Mouse (Mus musculus) spleen, postnatal 4 days (tissue): ENCODE results near the gene Olfr794.

Experiments
- DNase-seq, 2 experiments: peaks; one replicate each; pipeline ENCODE4 v3.0.0; 2022; ENCODE audit warnings: low spot score in 2 of 2

Gene Olfr794

DNA sequence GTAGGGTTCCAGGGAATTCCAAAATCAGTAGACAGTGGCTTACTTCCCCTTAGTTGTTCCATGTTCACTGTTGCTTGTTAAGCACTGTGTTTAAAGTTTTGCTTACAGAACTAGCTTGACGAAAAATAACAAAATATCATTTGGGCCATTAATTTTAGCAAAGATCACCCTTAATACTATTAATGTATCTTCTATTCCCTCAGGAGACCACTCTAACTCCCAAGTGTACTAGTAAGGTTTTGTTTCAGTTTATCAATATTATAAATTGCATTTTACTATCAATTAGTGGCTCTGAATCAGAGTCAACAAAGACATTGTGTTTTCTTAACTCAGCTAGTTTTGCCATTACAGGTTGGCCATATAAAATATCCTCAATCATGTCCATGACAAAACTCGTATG, at the start of gene Olfr794:
Gene Olfr794 (plus strand): TSS at position 301 of the 400 bp plus-strand sequence.
- DNase-seq = no peak

DNA sequence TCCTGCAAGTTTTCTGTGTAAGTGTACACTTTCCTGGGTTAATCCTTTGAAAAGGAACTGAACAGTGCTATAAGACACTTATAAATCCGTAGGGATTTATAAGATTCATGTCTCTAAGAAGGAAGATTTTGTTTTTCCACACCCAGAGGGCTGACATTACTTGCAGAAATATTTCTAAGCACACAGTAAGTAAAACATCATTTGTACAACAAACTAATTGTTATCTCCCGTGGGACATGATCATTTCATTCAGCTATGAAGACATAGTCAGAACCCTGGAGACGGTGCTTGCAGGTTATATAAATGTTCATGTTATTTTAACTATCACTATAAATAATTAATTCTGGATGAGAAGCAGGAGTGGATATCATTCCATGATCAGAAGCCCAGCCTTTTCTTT, 46.0 kb upstream of the Olfr794 start, which contains the start of gene Olfr791:
Gene Olfr791 (plus strand): TSS at position 301 of the 400 bp plus-strand sequence.
- DNase-seq = no peak

DNA sequence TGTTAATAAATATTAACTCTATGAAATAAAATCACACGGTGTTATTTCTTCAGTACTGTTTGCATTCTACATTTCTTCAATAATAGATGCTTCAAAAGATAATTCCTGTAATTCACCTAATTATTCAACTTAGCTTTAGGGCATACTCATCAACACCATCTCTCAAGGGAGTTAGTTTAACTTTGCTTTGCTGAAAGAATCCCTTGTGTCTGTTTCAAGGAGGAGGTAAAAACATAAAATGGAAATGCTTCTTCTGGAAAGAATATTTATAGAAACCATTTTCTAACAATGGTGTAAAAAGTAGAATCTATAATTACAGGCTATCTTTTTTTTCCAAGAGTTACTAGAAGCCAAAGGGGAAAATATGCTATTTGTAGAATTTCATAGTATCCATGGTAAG, 28.6 kb upstream of the Olfr794 start, which contains the start of gene Olfr792:
Gene Olfr792 (plus strand): TSS at position 301 of the 400 bp plus-strand sequence.
- no peak for DNase-seq

DNA sequence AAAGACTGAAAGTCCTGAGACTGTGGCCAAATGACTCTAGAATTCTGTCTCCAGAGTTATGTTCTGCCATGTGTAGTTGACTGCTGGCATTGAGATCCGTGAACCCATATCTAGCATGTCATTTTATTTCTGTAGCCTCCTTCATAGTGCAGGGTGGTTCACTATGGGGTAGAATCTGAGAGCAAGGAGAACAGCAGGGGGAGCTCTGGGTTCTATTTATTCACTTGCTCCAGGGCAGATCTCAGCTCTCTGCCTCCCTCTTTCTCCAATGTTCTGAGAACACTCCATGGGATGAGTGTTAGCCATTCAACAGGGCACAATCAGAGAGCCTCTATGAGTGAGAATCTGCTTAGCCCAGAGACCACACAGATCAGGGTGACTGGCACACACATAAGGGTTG, 18.1 kb upstream of the Olfr794 start:
- DNase-seq = no peak

DNA sequence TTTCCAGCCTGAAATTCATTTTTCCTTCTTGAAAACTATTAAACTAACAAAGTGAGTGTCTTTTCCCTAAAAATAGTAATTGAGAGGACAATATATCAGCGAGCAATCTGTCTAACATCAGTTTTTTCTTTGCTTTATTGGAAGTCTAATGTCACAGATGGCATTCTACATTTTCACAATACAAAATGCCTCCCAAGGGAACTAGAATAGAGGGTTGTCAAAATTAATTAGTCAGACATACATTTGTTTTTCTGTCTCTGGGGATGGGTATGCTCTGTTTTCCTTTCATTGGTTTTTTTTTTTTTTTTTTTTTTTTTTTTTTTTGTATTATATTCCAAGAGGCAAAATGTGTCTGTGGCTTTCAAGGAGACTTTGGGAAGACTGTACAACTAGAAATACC, 9.6 kb downstream of the Olfr794 start:
- no peak for DNase-seq

DNA sequence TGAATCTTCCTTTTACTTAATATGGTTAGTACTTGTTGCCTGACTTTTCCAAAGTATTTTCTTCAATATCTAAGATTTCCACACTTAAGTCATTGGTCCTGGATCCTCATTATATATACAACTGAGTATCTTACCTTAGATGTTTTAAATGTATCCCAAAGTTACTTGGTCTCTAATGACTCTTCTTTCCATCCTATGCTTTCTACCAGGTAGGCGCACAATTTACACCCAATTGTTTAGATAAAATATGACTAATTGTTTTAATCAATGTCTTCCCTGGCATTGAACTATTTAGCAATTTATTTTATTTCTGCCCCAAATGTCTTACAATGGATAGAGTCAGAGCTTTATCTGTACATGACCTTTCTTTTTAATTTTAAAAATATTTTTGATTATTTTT, 45.0 kb downstream of the Olfr794 start, which contains the start of gene Olfr796:
Gene Olfr796 (minus strand): TSS at position 101 of the 400 bp plus-strand sequence.
- DNase-seq = no peak

DNA sequence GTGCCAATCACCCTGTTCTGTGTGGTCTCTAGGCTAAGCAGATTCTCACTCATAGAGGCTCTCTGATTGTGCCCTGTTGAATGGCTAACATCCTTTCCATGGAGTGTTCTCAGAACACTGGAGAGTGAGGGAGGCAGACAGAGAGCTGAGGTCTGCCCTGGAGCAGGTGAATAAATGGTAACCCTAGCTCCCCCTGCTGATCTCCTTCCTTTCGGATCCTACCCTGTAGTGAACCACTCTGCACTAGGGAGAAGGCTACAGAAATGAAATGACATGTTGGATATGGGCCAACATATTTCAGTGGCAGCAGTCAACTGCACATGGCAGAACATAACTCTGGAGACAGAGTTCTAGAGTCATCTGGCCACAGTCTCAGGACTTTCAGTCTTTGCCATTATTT, 54.3 kb downstream of the Olfr794 start:
- DNase-seq = no peak
